Mouse (Mus musculus): ENCODE results near the gene Tob2. TPM values are rescaled to one million over a fixed set of nuclear protein-coding genes. Genes with fewer than 3 reads are reported as not detected.

The Tob2 gene
- total RNA-seq, 1 experiment, result 20.9 TPM

GRCm38 (mm10) chr15:81839634-81840033 lies 19.0 kb downstream of the Tob2 start:
- no peaks in the 10 kb centered on the region for H3K36me3 ChIP-seq (ENCODE audit: control insufficient read depth, insufficient read depth, low read length, poor library complexity, severe bottlenecking)
- in situ Hi-C loops (cut with MboI; ENCODE audit: low sequenced_read_pairs in 2 of 2, unreplicated experiment in 2 of 2), result no loop called here
- H3K4me3 ChIP-seq (ENCODE audit: insufficient read depth in 1 of 2, low read depth in 1 of 2, low read length in 2 of 2, poor library complexity in 1 of 2, severe bottlenecking in 1 of 2), result no peak overlapping the region
- no peaks in the 10 kb centered on the region for H3K9me3 ChIP-seq (ENCODE audit: control insufficient read depth, insufficient read depth, low read depth, low read length)
- TF ChIP-seq HCFC1 (IDR thresholded peaks at IDR 0.05; ENCODE audit: borderline replicate concordance, insufficient read depth, low read length), result no peak
- TF ChIP-seq MAFK (IDR thresholded peaks at IDR 0.05; ENCODE audit: insufficient read depth, low read depth, low read length), result no peak
- no peak for TF ChIP-seq CHD2 (IDR thresholded peaks at IDR 0.05; ENCODE audit: low read depth, low read length)
- TF ChIP-seq ZNF384 (IDR thresholded peaks at IDR 0.05; ENCODE audit: low read depth, low read length), result no peak
- no peak for TF ChIP-seq ZC3H11A (IDR thresholded peaks at IDR 0.05; ENCODE audit: borderline replicate concordance, low read depth, low read length)
- no peak for DNase-seq (ENCODE audit: low read depth, low spot score)
- H3K9ac ChIP-seq (ENCODE audit: insufficient read depth, low read depth, low read length, poor library complexity, severe bottlenecking), result no peak overlapping the region
- H3K4me1 ChIP-seq (ENCODE audit: control insufficient read depth in 2 of 2, insufficient read depth in 2 of 2, low read length in 2 of 2, poor library complexity in 1 of 2), result peaks cover 0 to 12% of the 10 kb centered on the region in 2 experiments; a peak in 1 of 4 replicates
- H3K27ac ChIP-seq (ENCODE audit: insufficient read depth, low read depth, low read length, poor library complexity, severe bottlenecking), result no peak overlapping the region

DNA sequence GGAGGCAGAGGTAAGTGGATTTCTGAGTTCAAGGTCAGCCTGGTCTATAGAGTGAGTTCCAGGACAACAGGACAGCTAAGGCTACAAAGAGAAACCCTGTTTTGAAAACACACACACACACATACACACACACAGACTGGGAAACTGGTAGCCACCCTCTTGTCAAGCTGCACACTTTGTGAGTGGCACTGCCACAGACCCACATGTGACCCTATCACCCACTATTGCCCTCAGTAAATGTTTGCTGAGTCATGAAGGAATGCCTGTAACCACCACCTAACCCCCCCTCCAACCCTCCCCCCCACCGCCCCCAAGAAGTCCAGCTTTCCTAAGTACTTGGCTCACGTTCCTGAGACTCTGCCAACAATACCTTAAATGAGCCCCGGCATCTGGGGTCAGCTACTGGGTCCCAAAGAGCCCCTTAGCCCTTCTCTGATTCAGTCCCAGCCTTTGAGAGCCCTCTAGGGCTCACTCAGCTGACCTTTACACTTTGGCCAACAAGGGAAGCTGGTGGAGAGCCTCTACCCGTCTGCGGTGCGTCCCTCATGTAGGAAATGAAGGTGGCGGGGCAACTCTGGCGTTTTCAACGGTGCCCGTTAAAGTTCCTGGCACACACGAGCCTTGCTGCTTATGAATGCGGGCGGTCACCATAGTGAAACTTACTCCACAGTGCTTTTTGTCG lies 19.9 kb downstream of the Tob2 start:
- peak; percentile 61 for TF ChIP-seq MAFK (IDR thresholded peaks at IDR 0.05; ENCODE audit: insufficient read depth, low read depth, low read length)
- no peak for TF ChIP-seq HCFC1 (IDR thresholded peaks at IDR 0.05; ENCODE audit: borderline replicate concordance, insufficient read depth, low read length)
- Histone ChIP-seq H3K27ac (ENCODE audit: insufficient read depth, low read depth, low read length, poor library complexity, severe bottlenecking) (no peak overlapping the region), H3K36me3 (ENCODE audit: control insufficient read depth, insufficient read depth, low read length, poor library complexity, severe bottlenecking) (no peaks in the 10 kb centered on the region), H3K9me3 (ENCODE audit: control insufficient read depth, insufficient read depth, low read depth, low read length) (no peaks in the 10 kb centered on the region), H3K4me1 (ENCODE audit: control insufficient read depth in 2 of 2, insufficient read depth in 2 of 2, low read length in 2 of 2, poor library complexity in 1 of 2) (peaks cover 0 to 12% of the 10 kb centered on the region in 2 experiments; a peak in 1 of 4 replicates), H3K9ac (ENCODE audit: insufficient read depth, low read depth, low read length, poor library complexity, severe bottlenecking) (peak overlapping the region; percentile 40; the same call in 1 of the 2 replicates), H3K4me3 (ENCODE audit: insufficient read depth in 1 of 2, low read depth in 1 of 2, low read length in 2 of 2, poor library complexity in 1 of 2, severe bottlenecking in 1 of 2) (peak overlapping the region; percentile 43 to 60)
- in situ Hi-C loops (cut with MboI; ENCODE audit: low sequenced_read_pairs in 2 of 2, unreplicated experiment in 2 of 2), result no loop called here
- DNase-seq (ENCODE audit: low read depth, low spot score), result no peak

- Histone ChIP-seq H3K9ac (ENCODE audit: insufficient read depth, low read depth, low read length, poor library complexity, severe bottlenecking) (no peak overlapping the region), H3K27ac (ENCODE audit: insufficient read depth, low read depth, low read length, poor library complexity, severe bottlenecking) (no peak overlapping the region), H3K9me3 (ENCODE audit: control insufficient read depth, insufficient read depth, low read depth, low read length) (no peaks in the 10 kb centered on the region), H3K36me3 (ENCODE audit: control insufficient read depth, insufficient read depth, low read length, poor library complexity, severe bottlenecking) (no peaks in the 10 kb centered on the region), H3K4me3 (ENCODE audit: insufficient read depth in 1 of 2, low read depth in 1 of 2, low read length in 2 of 2, poor library complexity in 1 of 2, severe bottlenecking in 1 of 2) (no peak overlapping the region), H3K4me1 (ENCODE audit: control insufficient read depth in 2 of 2, insufficient read depth in 2 of 2, low read length in 2 of 2, poor library complexity in 1 of 2) (peaks cover 0 to 12% of the 10 kb centered on the region in 2 experiments; a peak in 1 of 4 replicates)
- TF ChIP-seq ZNF384 (IDR thresholded peaks at IDR 0.05; ENCODE audit: low read depth, low read length) (no peak), CHD2 (IDR thresholded peaks at IDR 0.05; ENCODE audit: low read depth, low read length) (no peak), HCFC1 (IDR thresholded peaks at IDR 0.05; ENCODE audit: borderline replicate concordance, insufficient read depth, low read length) (no peak), MAFK (IDR thresholded peaks at IDR 0.05; ENCODE audit: insufficient read depth, low read depth, low read length) (no peak), ZC3H11A (IDR thresholded peaks at IDR 0.05; ENCODE audit: borderline replicate concordance, low read depth, low read length) (no peak)
- DNase-seq (ENCODE audit: low read depth, low spot score), result no peak
- in situ Hi-C loops (cut with MboI; ENCODE audit: low sequenced_read_pairs in 2 of 2, unreplicated experiment in 2 of 2), result no loop called here
These were observed 21.4 kb downstream of the Tob2 start for GRCm38 (mm10) chr15:81836966-81837920.

- no peak overlapping the region for H3K27ac ChIP-seq (ENCODE audit: insufficient read depth, low read depth, low read length, poor library complexity, severe bottlenecking)
- TF ChIP-seq CHD2 (IDR thresholded peaks at IDR 0.05; ENCODE audit: low read depth, low read length) (no peak), MAFK (IDR thresholded peaks at IDR 0.05; ENCODE audit: insufficient read depth, low read depth, low read length) (no peak), HCFC1 (IDR thresholded peaks at IDR 0.05; ENCODE audit: borderline replicate concordance, insufficient read depth, low read length) (no peak), ZNF384 (IDR thresholded peaks at IDR 0.05; ENCODE audit: low read depth, low read length) (no peak), ZC3H11A (IDR thresholded peaks at IDR 0.05; ENCODE audit: borderline replicate concordance, low read depth, low read length) (no peak)
- in situ Hi-C loops (cut with MboI; ENCODE audit: low sequenced_read_pairs in 2 of 2, unreplicated experiment in 2 of 2), result no loop called here
- no peaks in the 10 kb centered on the region for H3K36me3 ChIP-seq (ENCODE audit: control insufficient read depth, insufficient read depth, low read length, poor library complexity, severe bottlenecking)
- H3K4me3 ChIP-seq (ENCODE audit: insufficient read depth in 1 of 2, low read depth in 1 of 2, low read length in 2 of 2, poor library complexity in 1 of 2, severe bottlenecking in 1 of 2), result peak overlapping the region; percentile 59 to 64
- DNase-seq (ENCODE audit: low read depth, low spot score), result no peak
- H3K9ac ChIP-seq (ENCODE audit: insufficient read depth, low read depth, low read length, poor library complexity, severe bottlenecking), result peak overlapping the region; percentile 28; the same call in 1 of the 2 replicates
- H3K4me1 ChIP-seq (ENCODE audit: control insufficient read depth in 2 of 2, insufficient read depth in 2 of 2, low read length in 2 of 2, poor library complexity in 1 of 2), result peaks cover 0 to 12% of the 10 kb centered on the region in 2 experiments; a peak in 1 of 4 replicates
- H3K9me3 ChIP-seq (ENCODE audit: control insufficient read depth, insufficient read depth, low read depth, low read length), result no peaks in the 10 kb centered on the region
These were observed 22.3 kb downstream of the Tob2 start for GRCm38 (mm10) chr15:81836124-81836821.

Measured in ES-E14 (cell line).